Mouse (Mus musculus) olfactory bulb, adult 2 months (tissue): ENCODE measurements around the gene Zfp384. TPM values are rescaled to one million over a fixed set of nuclear protein-coding genes. Genes with fewer than 3 reads are reported as not detected.
"Not testable (repeated sequence)": the region's sequence is repeated elsewhere in the genome, so short reads cannot be mapped to it uniquely, and the experiment has no call there.

Experiments
- H3K27ac ChIP-seq: fragments of 200-500 bp; 2 replicates; pipeline ENCODE4 v1.5.1; 2012; ENCODE audit warnings: low read depth, low read length; ENCODE audit not compliant: insufficient read depth
- H3K4me1 ChIP-seq: fragments of 200-500 bp; 2 replicates; pipeline ENCODE4 v1.6.1; 2012; ENCODE audit warnings: low read length; ENCODE audit not compliant: control insufficient read depth, insufficient read depth
- H3K4me3 ChIP-seq: fragments of 200-500 bp; 2 replicates; pipeline ENCODE4 v1.5.1; 2012; ENCODE audit warnings: mild to moderate bottlenecking, low read depth, low read length, moderate library complexity; ENCODE audit not compliant: insufficient read depth
- CTCF ChIP-seq: fragments of 200-500 bp; IDR thresholded peaks from 2 replicates; pipeline ENCODE4 v1.5.1; 2012; ENCODE audit warnings: low read depth, mild to moderate bottlenecking, low read length, moderate library complexity; ENCODE audit not compliant: insufficient read depth
- POLR2A ChIP-seq: fragments of 200-500 bp; IDR thresholded peaks from 2 replicates; pipeline ENCODE4 v1.6.1; 2012; ENCODE audit warnings: mild to moderate bottlenecking, low read depth, low read length, moderate library complexity; ENCODE audit not compliant: insufficient read depth
- WGBS: fragments of 180-500 bp; shearing (Covaris S2); methylation state at CpG from one replicate; pipeline ENCODE4 v1.1.7; 2018; 5-methylcytosine and 5-hydroxymethylcytosine counted together
- polyA plus RNA-seq: library from polyadenylated mRNA; stranded (reverse); fragments of >200 nt; gene quantifications from 2 replicates; pipeline ENCODE4 v1.2.4, GENCODE M21; 2012; ENCODE audit warnings: low replicate concordance; ENCODE audit not compliant: missing spikeins, insufficient read depth, insufficient read length

The Zfp384 gene
- polyA plus RNA-seq, 1 experiment = 212 TPM

DNA sequence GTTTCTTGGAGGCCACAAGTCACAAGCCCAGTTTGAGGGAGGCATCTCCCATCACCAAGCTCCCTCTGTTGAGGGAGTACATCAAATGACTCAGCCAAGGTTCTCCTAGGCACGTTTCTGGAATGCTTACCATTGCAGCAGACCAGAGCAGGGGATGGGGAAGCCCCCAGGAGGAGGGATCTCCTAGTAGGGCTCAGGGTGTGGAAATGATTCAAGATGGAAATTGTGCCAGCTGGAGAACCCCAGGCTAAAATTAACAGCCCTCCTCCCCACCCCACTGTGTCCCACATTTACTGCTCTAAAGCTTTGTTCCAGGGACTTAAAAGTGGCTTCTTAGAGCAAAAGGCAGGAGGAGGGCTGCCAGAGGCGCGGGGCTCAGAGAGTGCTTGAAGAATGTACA lies 3.9 kb upstream of the Zfp384 start:
- Histone ChIP-seq H3K27ac (peak overlapping the region; percentile 29; the same call in 1 of the 2 replicates), H3K4me3 (no peak overlapping the region), H3K4me1 (peaks cover 47% of the 10 kb centered on the region)
- no peak for TF ChIP-seq CTCF
- no peak for TF ChIP-seq POLR2A
- WGBS = 5% methylated on average over 3 of the region's 3 CpGs

DNA sequence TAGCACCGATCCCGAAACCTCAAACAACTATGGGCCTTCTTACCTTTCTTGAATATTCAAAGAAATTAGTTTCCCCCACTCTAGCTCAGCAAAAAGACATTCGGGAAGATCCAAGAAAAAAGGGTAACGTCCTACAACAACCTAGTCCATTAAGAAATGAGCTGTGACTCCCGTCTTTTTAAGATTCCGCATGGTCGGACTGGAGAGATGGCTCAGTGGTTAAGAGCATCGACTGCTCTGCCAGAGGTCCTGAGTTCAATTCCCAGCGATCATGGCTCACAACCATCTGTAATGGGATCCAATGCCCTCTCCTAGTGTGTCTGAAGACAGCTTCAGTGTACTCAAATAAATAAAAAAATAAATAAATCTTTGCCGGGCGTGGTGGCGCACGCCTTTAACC lies 885 bp upstream of the Zfp384 start:
- 35% methylated on average over 13 of the region's 13 CpGs for WGBS
- peaks cover 26% of the 10 kb centered on the region for H3K4me1 ChIP-seq
- TF ChIP-seq CTCF (no peak), POLR2A (no peak)
- H3K4me3 ChIP-seq = peak overlapping the region; percentile 58
- peak overlapping the region; percentile 89; the same call in 1 of the 2 replicates for H3K27ac ChIP-seq

DNA sequence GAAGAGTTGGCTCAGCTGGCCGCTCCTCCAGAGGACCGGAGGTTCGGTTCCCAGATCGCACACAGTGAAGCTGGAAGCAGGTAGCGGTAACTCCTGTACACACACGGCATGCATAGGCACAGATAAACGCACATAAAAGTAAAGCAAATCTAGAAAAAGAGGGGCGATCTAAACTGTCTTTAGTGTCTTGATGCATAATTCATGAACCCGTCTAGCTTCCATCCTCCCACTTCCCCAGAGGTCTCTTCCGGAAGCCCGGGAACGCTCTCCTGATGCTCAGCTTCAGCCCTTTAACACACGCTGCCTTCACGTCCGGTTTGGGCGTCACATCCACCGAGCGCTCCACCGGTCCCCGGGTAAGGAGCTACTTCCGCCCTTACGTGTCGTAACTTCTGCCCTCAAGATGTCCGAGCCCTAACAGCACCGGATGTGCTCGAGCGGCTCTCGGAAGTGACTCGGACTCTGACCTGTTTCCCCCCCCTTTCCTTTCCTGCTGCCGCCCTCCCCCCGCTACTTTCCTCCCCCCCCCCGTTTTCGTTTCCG lies 288 bp upstream of the Zfp384 start:
- WGBS = under 1% methylated on average over 34 of the region's 34 CpGs
- Histone ChIP-seq H3K4me3 (peak overlapping the region; percentile 96), H3K27ac (peak overlapping the region; percentile 89), H3K4me1 (peaks cover 22% of the 10 kb centered on the region)
- TF ChIP-seq POLR2A = peak; percentile 33; the same call in 1 of the 2 replicates
- TF ChIP-seq CTCF = no peak

DNA sequence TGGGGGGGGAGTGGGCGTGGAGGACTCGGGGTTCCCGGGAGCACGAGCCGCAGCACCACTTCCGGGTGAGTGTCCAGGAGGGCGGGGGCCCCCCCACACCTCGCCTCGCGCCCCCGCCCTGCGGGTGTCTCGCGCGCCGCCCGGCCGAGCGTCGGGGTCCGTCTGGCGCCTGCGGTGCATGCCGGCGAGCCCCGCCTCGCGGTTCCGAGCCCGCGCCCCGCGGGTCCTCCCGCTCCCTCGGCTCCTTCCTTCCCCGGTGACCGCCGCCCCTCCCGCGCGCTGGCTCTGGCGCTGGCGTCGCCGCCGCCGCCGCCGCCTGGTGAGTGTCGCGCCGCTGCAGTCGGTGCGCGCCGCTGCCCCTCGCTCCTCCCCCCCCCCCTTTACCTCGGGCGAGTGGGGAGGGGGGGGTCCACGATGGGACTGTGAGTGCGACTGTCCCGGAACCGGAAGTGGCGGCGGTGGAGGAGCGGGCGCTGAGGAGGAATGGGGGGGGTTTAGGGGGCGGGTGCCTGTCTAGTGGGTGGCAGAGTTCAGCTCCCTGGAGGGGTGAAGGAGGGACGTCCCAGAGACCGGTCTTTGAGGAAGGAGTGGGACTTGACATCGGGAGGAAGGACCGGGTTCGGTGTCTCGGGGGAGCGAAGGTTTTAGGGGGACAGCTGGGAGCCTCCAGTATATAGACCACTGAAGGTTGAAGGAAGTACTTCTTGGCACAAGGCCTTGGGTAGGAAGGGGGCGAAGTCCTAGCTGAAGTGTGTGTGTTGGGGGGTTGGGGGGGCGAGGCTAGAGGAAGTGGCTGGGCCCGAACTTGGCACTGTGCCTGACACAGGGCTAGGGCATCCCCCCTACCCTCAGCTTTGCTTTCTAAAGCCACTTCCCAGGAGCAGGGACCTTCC lies 482 bp downstream of the Zfp384 start:
- Histone ChIP-seq H3K27ac (peak overlapping the region; percentile 97), H3K4me1 (peaks cover 16% of the 10 kb centered on the region), H3K4me3 (peak overlapping the region; percentile 96)
- under 1% methylated on average over 76 of the region's 78 CpGs for WGBS
- TF ChIP-seq CTCF (no peak), POLR2A (peak; percentile 64; the same call in 1 of the 2 replicates)

DNA sequence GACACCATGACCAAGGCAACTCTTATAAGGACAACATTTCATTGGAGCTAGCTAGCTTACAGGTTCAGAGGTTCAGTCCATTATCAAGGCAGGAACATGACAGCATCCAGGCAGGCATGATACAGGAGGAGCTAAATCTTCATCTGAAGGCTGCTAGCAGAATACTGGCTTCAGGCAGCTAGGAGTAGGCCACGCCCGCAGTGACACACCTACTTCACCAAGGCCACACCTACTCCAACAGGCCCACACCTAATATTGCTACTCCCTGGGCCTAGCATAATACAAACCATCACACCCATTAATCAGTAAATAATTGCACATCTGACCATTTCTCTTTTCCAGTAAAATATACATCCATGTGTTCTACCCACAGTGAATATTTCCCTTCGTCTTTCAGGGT lies 8.7 kb downstream of the Zfp384 start:
- WGBS = 98% methylated on average over 3 of the region's 3 CpGs
- Histone ChIP-seq H3K27ac (no peak overlapping the region), H3K4me1 (no peaks in the 10 kb centered on the region), H3K4me3 (no peak overlapping the region)
- TF ChIP-seq POLR2A (no peak), CTCF (no peak)

DNA sequence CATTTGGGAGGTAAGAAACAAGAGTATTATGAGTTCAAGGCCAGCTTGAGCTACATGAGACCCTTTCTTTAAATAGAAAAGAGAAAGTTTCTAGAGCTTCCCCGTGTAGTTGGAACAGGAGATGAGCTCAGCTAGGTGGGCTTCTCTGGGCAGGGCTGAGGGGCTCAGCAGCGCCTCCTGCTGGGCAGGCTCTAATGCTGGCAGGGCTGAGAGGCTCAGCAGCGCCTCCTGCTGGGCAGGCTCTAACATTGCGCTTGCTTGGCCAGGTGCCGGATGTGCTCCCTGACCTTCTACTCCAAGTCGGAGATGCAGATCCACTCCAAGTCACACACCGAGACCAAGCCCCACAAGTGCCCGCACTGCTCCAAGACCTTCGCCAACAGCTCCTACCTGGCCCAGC lies 21.6 kb downstream of the Zfp384 start:
- peak; percentile 93 for TF ChIP-seq CTCF
- H3K4me3 ChIP-seq, H3K4me1 ChIP-seq, H3K27ac ChIP-seq: not testable (repeated sequence)
- 25% methylated on average over 7 of the region's 9 CpGs for WGBS

DNA sequence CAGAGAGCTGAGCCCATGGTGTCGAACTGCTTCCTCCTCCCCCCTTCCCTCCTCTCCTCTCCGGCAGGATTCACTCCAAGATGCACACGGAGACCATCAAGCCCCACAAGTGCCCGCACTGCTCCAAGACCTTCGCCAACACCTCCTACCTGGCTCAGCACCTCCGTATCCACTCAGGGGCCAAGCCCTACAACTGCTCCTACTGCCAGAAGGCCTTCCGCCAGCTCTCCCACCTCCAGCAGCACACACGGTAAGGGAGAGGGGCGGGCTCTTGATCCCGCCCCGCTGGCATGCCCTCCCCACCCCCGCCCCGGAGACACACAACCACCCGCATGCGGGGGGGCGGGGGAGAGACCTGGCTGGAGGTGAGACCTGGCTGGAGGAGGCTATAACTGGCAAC lies 22.7 kb downstream of the Zfp384 start:
- no peaks in the 10 kb centered on the region for H3K4me1 ChIP-seq
- no peak overlapping the region for H3K4me3 ChIP-seq
- no peak overlapping the region for H3K27ac ChIP-seq
- WGBS = 82% methylated on average over 16 of the region's 16 CpGs
- TF ChIP-seq POLR2A (no peak), CTCF (no peak)

DNA sequence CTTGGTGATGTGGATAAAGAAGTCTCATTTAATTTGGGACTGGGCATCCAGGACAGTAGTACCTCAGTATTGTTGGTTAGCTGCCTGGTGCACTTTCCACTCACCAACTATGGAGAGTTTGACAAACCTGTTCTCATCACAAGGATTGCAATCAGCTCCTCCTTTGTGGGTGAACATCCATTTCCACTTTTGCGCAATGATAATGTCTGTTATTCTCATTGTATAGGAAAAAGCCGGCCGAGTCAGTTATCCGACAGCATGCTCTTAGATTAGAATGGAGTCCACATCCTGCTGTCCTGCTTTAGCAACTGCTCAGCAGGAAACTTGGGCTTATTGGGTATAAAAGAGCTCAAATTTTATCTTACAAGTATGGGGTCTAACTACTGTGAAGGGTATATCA lies 29.7 kb downstream of the Zfp384 start:
- Histone ChIP-seq H3K27ac (no peak overlapping the region), H3K4me3 (no peak overlapping the region), H3K4me1 (peaks cover 2% of the 10 kb centered on the region; the same call in 1 of the 2 replicates)
- TF ChIP-seq CTCF (no peak), POLR2A (no peak)
- WGBS = 90% methylated on average over 4 of the region's 4 CpGs

DNA sequence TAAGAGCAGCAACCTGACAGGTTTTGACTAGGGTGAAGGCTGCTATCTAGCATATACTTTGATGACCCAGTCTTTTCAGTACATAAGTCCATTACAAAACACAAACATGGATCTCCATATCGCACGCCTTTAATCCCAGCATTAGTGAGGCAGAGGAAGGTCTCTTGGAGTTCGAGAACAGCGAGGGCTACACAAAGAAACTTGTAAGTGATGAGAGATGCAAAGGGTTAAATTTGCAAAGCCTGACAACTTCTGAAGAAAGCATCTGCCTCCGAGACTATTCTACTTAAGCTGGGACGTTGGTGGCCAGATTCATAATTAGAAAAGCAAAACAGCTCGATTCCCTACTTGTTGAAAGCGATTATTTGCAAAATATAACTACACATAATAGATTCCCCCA lies 30.2 kb downstream of the Zfp384 start:
- H3K27ac ChIP-seq = peak overlapping the region; percentile 62; the same call in 1 of the 2 replicates
- no peak for TF ChIP-seq POLR2A
- no peak for TF ChIP-seq CTCF
- 5% methylated on average over 8 of the region's 8 CpGs for WGBS

More for the DNA sequence above, 30.2 kb downstream of the Zfp384 start:
- Histone ChIP-seq H3K4me3 (peak overlapping the region; percentile 7; the same call in 1 of the 2 replicates), H3K4me1 (peaks cover 2% of the 10 kb centered on the region; the same call in 1 of the 2 replicates)
